Mouse (Mus musculus): Measurements from ENCODE around the gene Dus2. TPM values are rescaled to one million over a fixed set of nuclear protein-coding genes. Genes with fewer than 3 reads are reported as not detected.
"Not testable (repeated sequence)": the region's sequence is repeated elsewhere in the genome, so short reads cannot be mapped to it uniquely, and the experiment has no call there.

The Dus2 gene
- polyA plus RNA-seq, 2 experiments: 8.7 to 10.5 TPM

DNA sequence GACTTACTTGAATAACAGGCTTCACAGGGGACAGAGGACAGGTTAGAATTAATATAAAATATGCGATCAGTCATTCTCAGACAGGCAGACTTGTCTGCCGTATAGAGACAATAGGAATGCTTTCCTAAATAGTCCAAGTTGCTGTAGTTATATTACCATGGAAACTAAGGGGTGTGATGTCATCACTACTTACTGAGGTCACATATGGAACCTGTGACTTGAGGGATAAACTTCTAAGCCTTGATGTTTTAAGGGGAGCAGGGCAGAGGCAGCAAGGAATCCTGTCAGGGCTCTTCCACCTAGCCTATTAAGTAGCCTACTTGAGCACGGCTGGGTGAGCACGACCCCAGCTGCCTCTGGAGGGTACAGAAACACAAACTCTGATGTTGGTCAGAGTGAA, 14.7 kb downstream of the Dus2 start, which contains the start of gene Dpep2nb:
Dpep2nb (minus strand) TSS at position 101 of the 400 bp plus-strand sequence.
- Histone ChIP-seq H3K9ac (replicated peaks) (no peak within 1 kb of the TSS), H3K9me3 (ENCODE audit: control insufficient read depth, low read length) (no peaks in the 10 kb centered on the region), H3K4me3 (ENCODE audit: insufficient read depth in 1 of 2, low read depth in 2 of 2, low read length in 2 of 2) (no peak within 1 kb of the TSS), H3K27me3 (ENCODE audit: control insufficient read depth, insufficient read depth, low read length) (no peaks in the 10 kb centered on the region; the same call in 1 of the 2 replicates), H3K27ac (no peak within 1 kb of the TSS), H3K4me1 (replicated peaks; ENCODE audit: control insufficient read depth in 2 of 2, insufficient read depth in 2 of 2, low read length in 1 of 2) (peaks cover 8 to 10% of the 10 kb centered on the region in 2 experiments; a peak in 3 of 4 replicates), H3K36me3 (replicated peaks; ENCODE audit: control insufficient read depth, insufficient read depth, low read depth) (no peaks in the 10 kb centered on the region), H3K4me2 (ENCODE audit: low read depth) (no peak within 1 kb of the TSS)
- TF ChIP-seq EP300 (IDR thresholded peaks at IDR 0.05; ENCODE audit: low read depth) (no peak), CTCF (IDR thresholded peaks at IDR 0.05; ENCODE audit: low read depth) (no peak)
- ATAC-seq (ENCODE audit: insufficient read depth): no peak
- 75% methylated on average over 4 of the region's 4 CpGs for WGBS (ENCODE audit: insufficient replicate concordance)
- no peak for DNase-seq (ENCODE audit: low read depth in 3 of 3, low spot score in 3 of 3)

DNA sequence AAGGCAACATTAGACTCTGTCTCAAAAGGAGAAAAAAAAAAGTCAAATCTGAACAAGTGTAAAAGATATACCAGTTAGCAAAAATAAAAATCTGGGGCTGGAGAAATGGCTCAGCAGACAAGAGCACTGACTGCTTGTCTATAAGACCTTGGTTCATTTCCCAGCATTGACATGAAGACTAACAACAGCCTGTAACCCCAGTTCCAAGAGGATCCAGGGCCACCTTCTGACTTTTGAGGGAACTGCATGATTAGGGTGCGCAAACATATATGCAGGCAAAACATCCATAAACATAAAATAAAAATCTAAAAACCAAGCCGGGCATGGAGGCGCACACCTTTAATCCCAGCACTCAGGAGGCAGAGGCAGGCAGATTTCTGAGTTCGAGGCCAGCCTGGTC, 15.3 kb downstream of the Dus2 start:
- Histone ChIP-seq H3K9ac (replicated peaks) (no peak overlapping the region), H3K27ac (no peak overlapping the region), H3K4me1 (replicated peaks; ENCODE audit: control insufficient read depth in 2 of 2, insufficient read depth in 2 of 2, low read length in 1 of 2) (peaks cover 8 to 10% of the 10 kb centered on the region in 2 experiments; a peak in 3 of 4 replicates), H3K9me3 (ENCODE audit: control insufficient read depth, low read length) (no peaks in the 10 kb centered on the region), H3K4me2 (ENCODE audit: low read depth) (no peak overlapping the region), H3K36me3 (replicated peaks; ENCODE audit: control insufficient read depth, insufficient read depth, low read depth) (no peaks in the 10 kb centered on the region), H3K27me3 (ENCODE audit: control insufficient read depth, insufficient read depth, low read length) (no peaks in the 10 kb centered on the region; the same call in 1 of the 2 replicates), H3K4me3 (ENCODE audit: insufficient read depth in 1 of 2, low read depth in 2 of 2, low read length in 2 of 2) (no peak overlapping the region)
- TF ChIP-seq CTCF (IDR thresholded peaks at IDR 0.05; ENCODE audit: low read depth) (peak; percentile 37; the same call in 1 of the 2 replicates), EP300 (IDR thresholded peaks at IDR 0.05; ENCODE audit: low read depth) (no peak)
- 74% methylated on average over 4 of the region's 4 CpGs for WGBS (ENCODE audit: insufficient replicate concordance)
- DNase-seq (ENCODE audit: low read depth in 3 of 3, low spot score in 3 of 3) (no peak), ATAC-seq (ENCODE audit: insufficient read depth) (no peak)

DNA sequence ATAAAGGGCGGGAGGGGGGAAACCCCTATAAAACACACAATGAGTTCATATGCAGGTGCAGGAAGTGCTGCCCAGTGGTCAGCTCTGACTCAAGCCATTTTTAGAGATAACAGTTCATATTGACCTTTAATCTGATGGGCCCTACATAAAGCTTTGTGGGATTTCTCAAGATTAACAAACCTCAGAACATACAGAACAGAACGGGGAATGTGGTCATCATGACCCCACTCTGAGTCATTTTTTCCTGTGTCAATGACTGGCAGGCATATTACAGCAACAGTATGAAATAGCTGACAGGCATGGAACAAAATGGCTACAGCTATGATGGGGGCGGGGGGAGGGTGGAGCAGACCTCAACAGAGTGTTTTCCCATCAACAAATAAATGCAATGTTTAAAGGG, 16.0 kb downstream of the Dus2 start:
- peaks cover 10 to 13% of the 10 kb centered on the region in 2 experiments for H3K4me1 ChIP-seq (replicated peaks; ENCODE audit: control insufficient read depth in 2 of 2, insufficient read depth in 2 of 2, low read length in 1 of 2)
- no peak overlapping the region for H3K27ac ChIP-seq
- no peaks in the 10 kb centered on the region for H3K36me3 ChIP-seq (replicated peaks; ENCODE audit: control insufficient read depth, insufficient read depth, low read depth)
- WGBS (ENCODE audit: insufficient replicate concordance): 45% methylated on average over 3 of the region's 3 CpGs
- ATAC-seq (ENCODE audit: insufficient read depth) (no peak), DNase-seq (ENCODE audit: low read depth in 3 of 3, low spot score in 3 of 3) (no peak)
- H3K4me3 ChIP-seq (ENCODE audit: insufficient read depth in 1 of 2, low read depth in 2 of 2, low read length in 2 of 2): no peak overlapping the region
- H3K9ac ChIP-seq (replicated peaks): no peak overlapping the region
- H3K27me3 ChIP-seq (ENCODE audit: control insufficient read depth, insufficient read depth, low read length): no peaks in the 10 kb centered on the region; the same call in 1 of the 2 replicates
- H3K4me2 ChIP-seq (ENCODE audit: low read depth): no peak overlapping the region
- TF ChIP-seq EP300 (IDR thresholded peaks at IDR 0.05; ENCODE audit: low read depth) (no peak), CTCF (IDR thresholded peaks at IDR 0.05; ENCODE audit: low read depth) (no peak)
- no peaks in the 10 kb centered on the region for H3K9me3 ChIP-seq (ENCODE audit: control insufficient read depth, low read length)

DNA sequence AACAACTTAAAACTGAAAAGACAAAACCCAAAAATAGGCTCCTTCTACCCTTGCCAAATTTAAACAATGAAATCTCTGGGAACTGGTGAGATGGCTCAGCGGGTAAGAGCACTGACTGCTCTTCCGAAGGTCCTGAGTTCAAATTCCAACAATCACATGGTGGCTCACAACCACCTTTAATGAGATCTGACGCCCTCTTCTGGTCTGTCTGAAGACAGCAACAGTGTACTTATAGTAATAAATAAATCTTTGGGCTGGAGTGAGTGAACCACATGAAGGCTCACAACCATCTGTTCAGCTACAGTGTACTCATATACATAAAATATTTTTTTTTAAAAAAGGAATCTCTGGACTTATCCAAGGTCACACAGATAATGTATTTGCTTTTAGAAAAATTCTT, 16.8 kb downstream of the Dus2 start:
- H3K27me3 ChIP-seq (ENCODE audit: control insufficient read depth, insufficient read depth, low read length); H3K4me3 ChIP-seq (ENCODE audit: insufficient read depth in 1 of 2, low read depth in 2 of 2, low read length in 2 of 2); H3K9me3 ChIP-seq (ENCODE audit: control insufficient read depth, low read length); H3K27ac ChIP-seq; DNase-seq (ENCODE audit: low read depth in 3 of 3, low spot score in 3 of 3); H3K9ac ChIP-seq (replicated peaks); H3K36me3 ChIP-seq (replicated peaks; ENCODE audit: control insufficient read depth, insufficient read depth, low read depth); H3K4me2 ChIP-seq (ENCODE audit: low read depth); ATAC-seq (ENCODE audit: insufficient read depth): not testable (repeated sequence)
- 61% methylated on average over 3 of the region's 3 CpGs for WGBS (ENCODE audit: insufficient replicate concordance)
- peaks cover 10 to 13% of the 10 kb centered on the region in 2 experiments for H3K4me1 ChIP-seq (replicated peaks; ENCODE audit: control insufficient read depth in 2 of 2, insufficient read depth in 2 of 2, low read length in 1 of 2)

DNA sequence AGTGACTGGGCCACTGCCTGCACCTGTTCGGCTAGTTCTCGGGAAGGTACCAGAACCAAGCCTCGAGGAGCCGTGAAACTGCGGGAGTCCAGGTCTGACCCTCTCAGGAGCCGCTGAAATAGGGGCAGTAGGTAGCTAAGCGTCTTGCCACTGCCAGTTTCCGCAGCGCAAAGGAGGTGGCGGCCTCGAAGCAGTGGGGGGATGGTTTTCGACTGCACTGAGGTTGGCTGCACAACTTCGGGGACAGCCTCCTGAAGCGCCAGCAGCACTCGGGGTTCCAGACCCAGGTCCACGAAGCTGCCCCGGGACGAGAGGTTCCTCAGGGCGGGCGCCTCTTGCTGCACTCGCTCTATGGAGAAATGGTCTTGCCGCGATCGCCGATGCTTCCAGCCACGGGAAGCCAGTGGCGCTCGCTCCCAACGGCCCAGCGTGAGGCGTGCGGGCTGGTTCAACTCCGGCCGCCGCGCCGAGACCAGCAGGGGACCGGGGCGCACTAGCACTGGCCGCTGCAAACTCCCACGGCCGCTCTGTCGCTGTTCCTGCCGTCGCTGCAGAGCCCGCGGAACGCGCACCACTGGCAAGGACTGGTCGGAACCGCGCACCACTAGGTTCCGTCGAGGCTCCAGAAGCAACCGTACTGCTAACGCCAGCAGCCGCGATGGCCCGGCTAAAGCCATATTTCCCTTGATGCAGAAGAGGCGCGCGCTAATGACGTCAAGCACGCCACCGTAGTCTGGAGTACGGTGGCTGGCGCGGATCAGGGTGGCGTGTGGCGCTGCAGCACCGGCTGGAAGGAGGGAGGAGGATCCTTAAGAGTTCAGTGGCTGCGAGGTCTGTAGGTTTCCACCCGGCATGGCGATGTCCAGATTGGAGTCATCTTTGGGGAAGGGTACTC, 19.9 kb downstream of the Dus2 start:
- DNase-seq (ENCODE audit: low read depth in 3 of 3, low spot score in 3 of 3) (peak; percentile 87 to 89 (median 88)), ATAC-seq (ENCODE audit: insufficient read depth) (peak; percentile 91)
- H3K4me3 ChIP-seq (ENCODE audit: insufficient read depth in 1 of 2, low read depth in 2 of 2, low read length in 2 of 2): peak overlapping the region; percentile 71 to 75
- peak overlapping the region; percentile 89 for H3K27ac ChIP-seq
- TF ChIP-seq CTCF (IDR thresholded peaks at IDR 0.05; ENCODE audit: low read depth): peak; percentile 21; the same call in 1 of the 2 replicates
- no peak for TF ChIP-seq EP300 (IDR thresholded peaks at IDR 0.05; ENCODE audit: low read depth)
- WGBS (ENCODE audit: insufficient replicate concordance): under 1% methylated on average over 74 of the region's 74 CpGs
- no peaks in the 10 kb centered on the region; the same call in 1 of the 2 replicates for H3K36me3 ChIP-seq (replicated peaks; ENCODE audit: control insufficient read depth, insufficient read depth, low read depth)
- H3K9ac ChIP-seq (replicated peaks): peak overlapping the region; percentile 74
- H3K4me1 ChIP-seq (replicated peaks; ENCODE audit: control insufficient read depth in 2 of 2, insufficient read depth in 2 of 2, low read length in 1 of 2): peaks cover 11 to 13% of the 10 kb centered on the region in 2 experiments
- no peaks in the 10 kb centered on the region for H3K9me3 ChIP-seq (ENCODE audit: control insufficient read depth, low read length)
- H3K27me3 ChIP-seq (ENCODE audit: control insufficient read depth, insufficient read depth, low read length): no peaks in the 10 kb centered on the region
- peak overlapping the region; percentile 88 for H3K4me2 ChIP-seq (ENCODE audit: low read depth)

Data from liver, embryonic 14.5 days (tissue).